Mouse (Mus musculus): ENCODE measurements around the gene Gm14295. TPM values are rescaled to one million over a fixed set of nuclear protein-coding genes. Genes with fewer than 3 reads are reported as not detected.
"Not testable (repeated sequence)": the region's sequence is repeated elsewhere in the genome, so short reads cannot be mapped to it uniquely, and the experiment has no call there.

Gm14295 gene
- 10 to 100 TPM; 17.2 to 17.6 TPM for total RNA-seq (2021)
- long read RNA-seq, transcript Gm14295-201 (4 exons, 1,213 nt), result major isoform, 11 of 12 reads
- long read RNA-seq, partial matches to known transcripts, result 0 of 12 reads
- long read RNA-seq, other reads (novel, unspliced or antisense), result 1 of 12 reads

DNA sequence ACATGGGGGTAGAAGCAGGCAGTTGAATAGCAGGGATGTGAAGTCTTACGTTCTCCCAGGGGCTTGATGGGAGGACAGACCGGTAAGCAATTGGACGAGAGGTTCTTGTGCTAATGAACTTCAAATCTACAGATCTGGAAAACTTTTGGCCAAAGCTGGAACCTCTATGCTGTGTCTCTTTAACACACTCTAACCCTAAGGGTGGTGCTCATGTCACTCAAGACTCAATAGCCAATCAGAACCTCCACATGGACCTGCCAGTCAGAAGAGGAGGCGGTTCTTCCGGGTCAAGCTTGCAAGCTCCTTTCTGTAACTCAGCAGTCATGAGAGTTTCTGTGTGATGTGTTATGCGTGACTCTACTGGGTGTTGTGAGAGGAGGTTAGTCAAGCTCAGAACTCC lies at the start of gene Gm14295:
Gene Gm14295, plus strand, starts transcription at position 301 of the 400 bp plus-strand sequence.
- DNase-seq (ENCODE audit: low spot score in 2 of 2), result not testable (repeated sequence)

GRCm38 (mm10) chr2:176798785-176799184 lies 373 bp downstream of the Gm14295 start:
- peak in 1 of 2 experiments; percentile 1 for DNase-seq (ENCODE audit: low spot score in 2 of 2)

- DNase-seq (ENCODE audit: low spot score in 2 of 2), result not testable (repeated sequence)
These were observed 32.4 kb downstream of the Gm14295 start, which contains the start of gene Gm14408 for GRCm38 (mm10) chr2:176830840-176831239. Gene Gm14408 (plus strand): TSS chr2:176831140.

Other genes starting within 250 kb of the Gm14295 start
- 1 to 10 TPM in 1 of 2 experiments, under 1 TPM in 1; 0.89 to 8.8 TPM for gene Gm14308, start 162.3 kb upstream of the Gm14295 start, total RNA-seq (2021)
- 10 to 100 TPM; 11.9 to 15.2 TPM for gene Zfp973, start 128.1 kb upstream of the Gm14295 start, total RNA-seq (2021)
- 10 to 100 TPM; 32.1 to 34.4 TPM for gene Gm14305, start 90.3 kb upstream of the Gm14295 start, total RNA-seq (2021)
- not detected for gene Gm14408, start 32.5 kb downstream of the Gm14295 start, total RNA-seq (2021)
- 10 to 100 TPM; 17.0 to 18.7 TPM for gene Gm14296, start 129.2 kb downstream of the Gm14295 start, total RNA-seq (2021)
- 10 to 100 TPM; 66.6 to 74.2 TPM for gene Gm14419, start 202.3 kb downstream of the Gm14295 start, total RNA-seq (2021)

Data from layer of hippocampus, postnatal 10 days (tissue).